Mouse (Mus musculus): ENCODE measurements at regions not wholly inside any gene's neighbourhood (a gene's known extent, or its start where the extent isn't known, plus 50 kb on each side); places are given as distances from the start of the nearest gene placed in this dataset.

DNA sequence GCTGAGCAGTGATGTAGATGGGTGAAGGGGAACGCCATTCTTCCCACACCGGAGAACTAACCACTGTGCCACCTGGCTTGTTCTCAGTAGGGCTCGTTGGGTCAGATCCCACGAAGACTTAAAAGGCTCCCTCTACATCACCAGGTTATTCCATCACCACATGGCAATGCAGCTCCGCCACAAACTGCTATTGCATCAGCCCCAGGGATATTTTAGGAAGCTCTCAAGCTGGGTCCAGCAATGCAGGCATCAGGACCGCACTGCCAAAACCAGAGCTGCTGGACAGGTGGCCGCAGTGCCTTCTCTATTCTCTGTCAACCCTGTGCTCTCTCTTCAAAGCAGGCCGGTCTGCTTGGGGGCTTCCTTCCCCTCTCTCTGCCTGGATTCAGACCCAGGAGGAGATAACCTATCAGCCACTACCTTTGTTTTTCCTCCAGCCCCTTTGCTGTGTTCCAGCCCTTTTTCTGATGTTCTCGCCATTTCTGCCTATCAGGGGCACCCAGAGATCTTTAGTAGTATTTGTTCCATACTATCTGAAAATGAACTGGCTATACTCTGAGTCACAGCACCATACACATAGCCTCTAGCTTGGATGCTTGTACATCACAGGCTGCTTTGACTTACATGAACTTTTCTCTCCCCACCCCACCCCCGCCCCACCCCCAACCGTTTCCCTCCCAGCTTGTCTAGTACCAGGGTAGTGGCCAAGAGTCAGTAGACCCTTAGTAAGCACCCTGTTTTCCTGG is 87.8 kb upstream of the Ssbp2 start:
- WGBS = 45% methylated on average over 11 of the region's 11 CpGs
- no peaks in the 10 kb centered on the region for H3K27me3 ChIP-seq (ENCODE audit: insufficient read depth, poor library complexity, severe bottlenecking)

GRCm38 (mm10) chr13:91374141-91374540 is 85.9 kb upstream of the Ssbp2 start:
- H3K9me3 ChIP-seq = no peaks in the 10 kb centered on the region
- WGBS = 66% methylated on average over 3 of the region's 3 CpGs
- no peaks in the 10 kb centered on the region for H3K27me3 ChIP-seq (ENCODE audit: insufficient read depth, poor library complexity, severe bottlenecking)
- H3K27ac ChIP-seq = peak overlapping the region; percentile 52
- no peak overlapping the region for H3K4me3 ChIP-seq
- DNase-seq (ENCODE audit: low spot score) = no peak
- no peaks in the 10 kb centered on the region for H3K36me3 ChIP-seq
- peaks cover 30% of the 10 kb centered on the region for H3K4me1 ChIP-seq

More for the DNA sequence above, 87.8 kb upstream of the Ssbp2 start:
- H3K4me1 ChIP-seq = peaks cover 30% of the 10 kb centered on the region
- H3K27ac ChIP-seq = peak overlapping the region; percentile 99
- H3K4me3 ChIP-seq = no peak overlapping the region
- H3K9me3 ChIP-seq = no peaks in the 10 kb centered on the region
- DNase-seq (ENCODE audit: low spot score) = no peak
- no peaks in the 10 kb centered on the region for H3K36me3 ChIP-seq

DNA sequence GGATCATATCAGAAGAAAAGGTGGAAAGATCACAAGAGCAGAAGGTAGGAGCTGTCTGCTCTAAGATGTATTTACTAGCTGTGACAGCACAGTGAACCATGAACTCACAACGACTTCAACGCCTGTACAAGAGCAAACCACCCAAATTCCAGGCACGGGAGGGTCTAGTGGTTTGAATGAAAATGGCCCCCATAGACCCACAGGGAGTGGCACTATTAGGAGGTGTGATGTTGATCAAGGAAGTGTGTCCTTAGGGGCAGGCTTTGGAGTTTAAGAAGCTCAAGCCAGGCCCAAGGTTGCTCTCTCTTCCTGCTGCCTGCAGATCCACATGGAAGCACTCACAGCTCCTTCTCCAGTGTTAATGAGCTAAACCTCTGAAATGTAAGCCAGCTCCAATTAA is 83.5 kb upstream of the Ssbp2 start:
- DNase-seq (ENCODE audit: low spot score) = no peak
- Histone ChIP-seq H3K4me3 (no peak overlapping the region), H3K27ac (no peak overlapping the region)

DNA sequence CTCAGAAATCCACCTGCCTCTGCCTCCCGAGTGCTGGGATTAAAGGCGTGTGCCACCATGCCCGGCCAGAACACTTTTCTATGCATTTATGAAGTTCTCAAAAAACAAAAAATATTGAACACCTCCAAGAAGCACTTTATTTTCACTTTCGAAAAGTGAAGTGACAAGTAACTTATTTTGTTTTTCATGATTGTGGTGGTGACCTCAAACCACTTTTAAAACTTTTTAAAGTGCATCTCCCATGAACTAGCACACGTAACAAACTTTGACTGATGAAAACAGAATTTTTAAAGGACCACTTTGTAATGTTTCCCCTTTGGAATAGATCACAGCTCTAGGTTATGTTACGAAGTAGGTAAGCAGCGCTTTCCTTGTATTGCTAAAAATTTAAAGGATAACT is 82.7 kb upstream of the Ssbp2 start:
- 93% methylated on average over 7 of the region's 7 CpGs for WGBS
- H3K9me3 ChIP-seq = no peaks in the 10 kb centered on the region

More for the DNA sequence above, 83.5 kb upstream of the Ssbp2 start:
- WGBS = 89% methylated on average over 3 of the region's 3 CpGs
- H3K36me3 ChIP-seq = no peaks in the 10 kb centered on the region
- H3K9me3 ChIP-seq = no peaks in the 10 kb centered on the region
- H3K27me3 ChIP-seq (ENCODE audit: insufficient read depth, poor library complexity, severe bottlenecking) = no peaks in the 10 kb centered on the region
- peaks cover 15% of the 10 kb centered on the region for H3K4me1 ChIP-seq

DNA sequence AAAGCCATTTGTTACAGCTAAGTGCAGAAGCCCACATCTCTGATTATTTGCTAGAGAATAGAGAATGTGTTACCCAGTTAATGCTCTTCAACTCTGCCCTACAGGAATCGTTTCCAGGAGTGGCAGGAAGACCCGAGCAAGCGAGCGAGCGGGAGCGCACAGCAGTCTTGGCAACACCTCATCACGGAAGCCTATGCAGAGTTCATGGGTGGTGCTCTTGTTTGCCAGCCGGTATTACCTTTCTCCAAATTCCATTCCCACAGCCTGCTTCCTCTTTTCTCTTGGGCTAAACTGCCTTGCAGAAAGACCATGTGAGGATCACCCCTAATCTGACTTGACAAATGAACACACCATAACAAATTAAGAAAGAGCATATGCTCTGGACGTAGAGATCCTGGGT is 82.1 kb upstream of the Ssbp2 start:
- H3K4me1 ChIP-seq = peaks cover 1% of the 10 kb centered on the region
- no peaks in the 10 kb centered on the region for H3K9me3 ChIP-seq
- no peak overlapping the region for H3K27ac ChIP-seq
- H3K4me3 ChIP-seq = no peak overlapping the region
- DNase-seq (ENCODE audit: low spot score) = no peak
- H3K27me3 ChIP-seq (ENCODE audit: insufficient read depth, poor library complexity, severe bottlenecking) = no peaks in the 10 kb centered on the region
- WGBS = 85% methylated on average over 9 of the region's 9 CpGs
- H3K36me3 ChIP-seq = no peaks in the 10 kb centered on the region

More for the DNA sequence above, 82.7 kb upstream of the Ssbp2 start:
- H3K4me1 ChIP-seq = peaks cover 7% of the 10 kb centered on the region
- H3K36me3 ChIP-seq = no peaks in the 10 kb centered on the region
- no peak for DNase-seq (ENCODE audit: low spot score)
- no peaks in the 10 kb centered on the region for H3K27me3 ChIP-seq (ENCODE audit: insufficient read depth, poor library complexity, severe bottlenecking)
- H3K4me3 ChIP-seq = no peak overlapping the region
- H3K27ac ChIP-seq = no peak overlapping the region

- 73% methylated on average over 4 of the region's 4 CpGs for WGBS
- Histone ChIP-seq H3K4me1 (no peaks in the 10 kb centered on the region), H3K36me3 (no peaks in the 10 kb centered on the region), H3K4me3 (no peak overlapping the region), H3K27me3 (ENCODE audit: insufficient read depth, poor library complexity, severe bottlenecking) (no peaks in the 10 kb centered on the region), H3K9me3 (no peaks in the 10 kb centered on the region), H3K27ac (no peak overlapping the region)
- DNase-seq (ENCODE audit: low spot score) = no peak
These were observed 74.7 kb upstream of the Ssbp2 start for GRCm38 (mm10) chr13:91385393-91385792.

GRCm38 (mm10) chr13:91387913-91388312 is 72.2 kb upstream of the Ssbp2 start:
- 69% methylated on average over 10 of the region's 10 CpGs for WGBS

GRCm38 (mm10) chr13:91403632-91404031 is 56.5 kb upstream of the Ssbp2 start:
- Histone ChIP-seq H3K4me1 (no peaks in the 10 kb centered on the region), H3K36me3 (no peaks in the 10 kb centered on the region), H3K9me3 (no peaks in the 10 kb centered on the region), H3K4me3 (no peak overlapping the region), H3K27me3 (ENCODE audit: insufficient read depth, poor library complexity, severe bottlenecking) (no peaks in the 10 kb centered on the region), H3K27ac (no peak overlapping the region)
- WGBS = 90% methylated on average over 2 of the region's 2 CpGs
- DNase-seq (ENCODE audit: low spot score) = no peak

More at GRCm38 (mm10) chr13:91387913-91388312, 72.2 kb upstream of the Ssbp2 start:
- Histone ChIP-seq H3K36me3 (no peaks in the 10 kb centered on the region), H3K27ac (no peak overlapping the region), H3K9me3 (no peaks in the 10 kb centered on the region), H3K4me1 (peaks cover 7% of the 10 kb centered on the region; the same call in 1 of the 2 replicates), H3K4me3 (no peak overlapping the region), H3K27me3 (ENCODE audit: insufficient read depth, poor library complexity, severe bottlenecking) (no peaks in the 10 kb centered on the region)
- DNase-seq (ENCODE audit: low spot score) = no peak

DNA sequence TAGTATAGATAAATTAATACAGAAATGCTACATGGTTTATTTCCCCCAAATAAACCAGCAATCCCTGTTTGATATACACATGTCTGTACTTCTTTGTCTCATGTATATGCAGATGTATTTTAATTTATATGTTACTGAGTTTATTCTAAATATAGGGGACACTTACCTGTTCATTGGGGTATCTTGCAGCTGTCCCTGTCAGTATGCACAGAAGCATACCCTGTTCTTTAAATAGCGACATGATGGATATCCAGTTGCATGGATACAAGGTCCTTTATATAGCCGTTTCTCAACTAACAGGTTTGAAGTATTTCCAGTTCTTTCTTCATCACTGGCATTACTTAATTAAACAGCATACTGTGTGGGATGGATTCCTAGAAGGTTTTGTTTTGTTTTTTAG is 55.1 kb upstream of the Ssbp2 start:
- H3K9me3 ChIP-seq = no peaks in the 10 kb centered on the region
- no peak overlapping the region for H3K27ac ChIP-seq
- WGBS = 73% methylated on average over 2 of the region's 2 CpGs
- DNase-seq (ENCODE audit: low spot score) = no peak
- H3K4me3 ChIP-seq = no peak overlapping the region
- no peaks in the 10 kb centered on the region for H3K4me1 ChIP-seq
- no peaks in the 10 kb centered on the region for H3K36me3 ChIP-seq
- H3K27me3 ChIP-seq (ENCODE audit: insufficient read depth, poor library complexity, severe bottlenecking) = no peaks in the 10 kb centered on the region

- H3K4me1 ChIP-seq = no peaks in the 10 kb centered on the region
- DNase-seq (ENCODE audit: low spot score) = peak; percentile 36
- H3K4me3 ChIP-seq = no peak overlapping the region
- H3K27me3 ChIP-seq (ENCODE audit: insufficient read depth, poor library complexity, severe bottlenecking) = peaks cover 5% of the 10 kb centered on the region; the same call in 1 of the 2 replicates
- H3K36me3 ChIP-seq = no peaks in the 10 kb centered on the region
- no peak overlapping the region for H3K27ac ChIP-seq
- H3K9me3 ChIP-seq = no peaks in the 10 kb centered on the region
These were observed 50.0 kb upstream of the Ssbp2 start for GRCm38 (mm10) chr13:91410116-91410515.
